Mouse (Mus musculus): ENCODE results near the gene Shroom3.
A peak's percentile ranks its signal among the peaks of the same experiment; 100 is the strongest.

Shroom3 gene

DNA sequence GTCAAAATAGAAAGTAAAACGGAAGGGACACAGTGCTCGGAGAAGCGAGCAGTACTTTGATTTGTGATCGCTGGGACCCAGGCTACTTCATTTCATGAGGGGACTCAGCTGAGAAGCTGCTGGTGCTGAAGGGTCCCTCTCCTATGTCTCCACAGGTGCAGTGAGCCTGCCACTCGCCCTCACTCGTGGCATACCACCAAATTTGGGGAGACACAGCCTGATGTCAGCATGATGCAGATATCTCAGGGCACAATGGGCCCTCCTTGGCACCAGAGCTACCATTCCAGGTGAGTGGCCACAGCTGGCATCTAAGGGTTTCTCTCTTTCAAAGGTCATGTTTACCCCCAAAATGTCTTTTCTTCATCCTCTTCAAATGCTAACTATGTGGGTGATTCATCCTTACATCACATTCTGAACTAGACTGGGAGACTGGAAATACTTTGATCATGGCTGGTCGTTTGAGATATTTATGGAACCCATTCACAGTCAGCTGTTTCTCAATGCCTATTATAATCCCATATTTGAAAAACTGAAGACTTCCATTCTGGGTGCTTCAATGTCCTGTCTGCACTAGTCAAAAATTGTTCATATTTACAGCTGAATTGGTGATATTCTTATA lies 250.5 kb downstream of the Shroom3 start:
- DNase-seq (ENCODE audit: low spot score): no peak

GRCm38 (mm10) chr5:92934269-92934939 lies 251.2 kb downstream of the Shroom3 start:
- no peak for DNase-seq (ENCODE audit: low spot score)

DNA sequence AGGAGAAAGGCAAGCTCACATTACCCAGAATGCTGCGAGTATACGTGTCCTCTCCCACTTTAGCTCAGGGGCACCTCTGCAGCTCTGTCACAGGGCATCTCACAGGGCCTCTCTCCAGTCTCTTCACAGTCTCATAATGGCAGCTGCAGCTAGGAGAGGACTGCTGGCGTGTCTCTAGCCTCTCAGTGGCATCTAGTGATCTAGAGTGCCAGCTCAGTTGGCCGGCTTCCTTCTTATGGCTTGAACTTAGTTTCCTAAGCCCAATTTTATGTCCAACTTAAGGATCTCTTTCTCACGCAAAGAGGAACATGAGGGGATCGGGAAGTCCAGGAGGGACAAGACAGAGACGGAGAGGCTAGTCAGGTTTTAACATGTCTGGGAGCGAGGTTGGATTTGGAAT lies 252.6 kb downstream of the Shroom3 start:
- DNase-seq (ENCODE audit: low spot score): no peak

- no peak for DNase-seq (ENCODE audit: low spot score)
Measured at GRCm38 (mm10) chr5:92937701-92938100, 254.5 kb downstream of the Shroom3 start.

GRCm38 (mm10) chr5:92939246-92939995 lies 256.2 kb downstream of the Shroom3 start:
- no peak for DNase-seq (ENCODE audit: low spot score)

DNA sequence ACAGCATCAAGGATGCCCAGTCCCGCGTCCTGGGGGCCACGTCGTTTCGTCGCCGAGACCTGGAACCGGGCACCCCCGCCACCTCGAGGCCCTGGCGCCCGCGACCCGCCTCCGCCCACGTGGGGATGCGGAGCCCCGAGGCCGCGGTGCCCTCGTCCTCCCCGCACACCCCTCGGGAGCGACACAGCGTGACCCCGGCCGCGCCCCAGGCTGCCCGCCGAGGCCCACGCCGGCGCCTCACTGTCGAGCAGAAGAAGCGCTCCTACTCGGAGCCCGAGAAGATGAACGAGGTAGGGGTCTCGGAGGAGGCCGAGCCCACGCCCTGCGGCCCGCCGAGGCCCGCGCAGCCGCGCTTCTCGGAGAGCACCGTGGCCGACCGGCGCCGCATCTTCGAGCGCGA lies 258.9 kb downstream of the Shroom3 start:
- DNase-seq (ENCODE audit: low spot score): no peak

DNA sequence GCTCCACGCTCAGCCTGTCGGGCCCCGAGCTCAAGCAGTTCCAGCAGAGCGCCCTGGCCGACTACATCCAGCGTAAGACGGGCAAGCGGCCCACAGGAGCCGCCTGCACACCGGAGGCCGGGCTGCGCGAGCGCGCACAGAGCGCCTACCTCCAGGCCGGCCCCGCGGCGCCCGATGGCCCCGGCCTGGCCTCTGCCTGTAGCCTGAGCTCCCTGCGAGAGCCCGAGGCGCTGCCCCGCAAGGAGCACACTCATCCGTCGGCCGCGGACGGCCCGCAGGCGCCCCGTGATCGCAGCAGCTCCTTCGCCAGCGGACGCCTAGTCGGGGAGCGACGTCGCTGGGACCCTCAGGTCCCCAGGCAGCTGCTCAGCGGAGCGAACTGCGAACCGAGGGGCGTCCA lies 259.3 kb downstream of the Shroom3 start:
- DNase-seq (ENCODE audit: low spot score): no peak

GRCm38 (mm10) chr5:92944867-92945266 lies 261.6 kb downstream of the Shroom3 start:
- DNase-seq (ENCODE audit: low spot score): no peak

GRCm38 (mm10) chr5:92948972-92949745 lies 265.9 kb downstream of the Shroom3 start:
- DNase-seq (ENCODE audit: low spot score): no peak

DNA sequence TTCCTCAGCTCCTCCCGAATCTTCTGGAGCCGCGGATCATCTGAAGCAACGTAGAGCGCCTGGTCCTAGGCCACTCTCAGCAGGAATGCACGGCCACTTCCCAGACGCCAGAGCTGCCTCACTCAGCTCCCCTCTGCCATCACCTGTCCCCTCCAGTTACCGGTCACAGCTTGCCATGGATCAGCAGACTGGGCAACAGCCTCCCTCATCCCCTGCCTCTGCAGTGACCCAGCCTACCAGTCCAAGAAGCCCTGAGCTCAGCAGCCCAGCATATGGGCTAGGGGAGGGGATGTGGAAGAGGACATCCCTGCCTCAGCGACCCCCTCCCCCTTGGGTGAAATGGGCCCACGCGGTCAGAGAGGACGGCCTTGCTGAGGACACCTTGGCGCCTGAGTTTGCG lies 267.3 kb downstream of the Shroom3 start:
- DNase-seq (ENCODE audit: low spot score): no peak

DNA sequence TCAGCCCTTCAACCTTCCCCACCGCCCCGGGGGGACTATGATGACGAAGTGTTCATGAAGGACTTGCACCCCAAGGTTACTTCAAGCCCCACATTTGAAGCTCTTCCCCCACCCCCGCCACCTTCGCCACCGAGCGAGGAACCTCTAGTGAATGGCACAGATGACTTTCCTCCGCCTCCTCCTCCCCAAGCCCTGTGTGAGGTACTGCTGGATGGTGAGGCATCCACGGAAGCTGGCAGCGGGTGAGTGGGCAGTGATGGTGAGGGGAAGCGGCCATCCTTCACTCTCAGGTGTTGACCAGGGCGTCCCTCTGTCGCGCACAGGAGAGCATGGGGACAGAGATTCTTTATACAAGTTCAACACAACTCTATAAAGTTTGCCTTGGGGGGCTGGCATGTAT lies 267.8 kb downstream of the Shroom3 start:
- no peak for DNase-seq (ENCODE audit: low spot score)

DNA sequence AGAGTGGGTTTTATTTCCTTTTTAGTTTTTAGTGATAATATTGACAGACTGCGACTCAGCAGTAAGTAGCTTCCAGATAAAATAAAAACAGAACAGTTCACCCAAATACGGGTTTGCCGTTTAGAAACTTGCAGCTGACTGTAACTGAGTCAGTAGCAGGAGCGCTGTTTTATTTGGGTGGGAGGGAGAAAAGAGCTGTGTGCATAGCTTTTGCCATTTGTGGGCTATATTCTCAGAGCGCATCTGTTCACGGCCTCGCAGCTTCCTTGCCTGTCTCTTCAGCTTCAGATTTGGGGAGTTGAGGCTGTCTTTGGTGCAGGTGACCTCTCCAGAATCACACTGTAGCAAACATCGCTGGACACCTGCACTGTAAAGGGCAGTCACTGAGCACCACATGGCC lies 270.6 kb downstream of the Shroom3 start:
- no peak for DNase-seq (ENCODE audit: low spot score)

DNA sequence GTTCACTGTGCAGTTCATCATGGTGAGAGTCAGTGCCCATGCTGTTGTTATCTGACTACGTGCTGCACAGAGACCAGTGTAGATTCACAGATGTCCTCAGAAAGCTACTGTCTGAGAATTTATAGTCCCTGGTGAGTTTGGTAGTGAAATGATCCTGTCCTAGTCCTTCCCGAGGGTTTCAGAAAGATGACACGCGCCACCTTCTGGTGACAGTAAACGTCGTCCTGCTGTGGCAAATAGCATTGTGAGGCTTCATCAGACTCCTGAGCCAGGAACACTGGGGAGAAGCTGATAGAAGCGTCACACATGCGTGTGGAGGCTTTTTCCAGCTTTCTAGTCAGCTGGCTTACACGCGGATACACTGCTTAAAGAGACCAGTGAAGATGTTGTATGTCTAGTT lies 271.1 kb downstream of the Shroom3 start:
- peak; percentile 72 for DNase-seq (ENCODE audit: low spot score)

GRCm38 (mm10) chr5:92954827-92955475 lies 271.7 kb downstream of the Shroom3 start:
- DNase-seq (ENCODE audit: low spot score): no peak

DNA sequence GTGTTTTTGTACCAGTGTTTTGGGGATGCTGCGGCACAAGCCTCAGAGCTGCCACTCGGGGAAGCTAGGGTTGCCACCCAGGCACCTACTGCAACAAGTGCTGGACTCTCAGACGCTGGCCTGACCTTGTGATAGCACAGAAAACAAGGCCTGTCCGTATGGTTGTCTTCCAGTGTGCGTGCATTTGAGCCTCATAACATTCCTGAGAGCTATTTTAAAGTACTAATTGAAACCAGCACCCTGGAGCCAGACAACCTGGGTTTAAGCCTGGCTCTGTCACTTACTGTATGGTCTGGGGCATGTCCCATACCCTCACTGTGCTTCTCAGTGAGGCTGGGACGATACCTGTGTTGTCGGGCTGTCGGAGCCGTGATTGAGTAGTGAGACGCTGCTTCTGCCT lies 276.1 kb downstream of the Shroom3 start:
- DNase-seq (ENCODE audit: low spot score): no peak

- no peak for DNase-seq (ENCODE audit: low spot score)
Measured at GRCm38 (mm10) chr5:92959708-92960107, 276.5 kb downstream of the Shroom3 start.

- no peak for DNase-seq (ENCODE audit: low spot score)
Measured at GRCm38 (mm10) chr5:92961353-92961752, 278.1 kb downstream of the Shroom3 start.

DNA sequence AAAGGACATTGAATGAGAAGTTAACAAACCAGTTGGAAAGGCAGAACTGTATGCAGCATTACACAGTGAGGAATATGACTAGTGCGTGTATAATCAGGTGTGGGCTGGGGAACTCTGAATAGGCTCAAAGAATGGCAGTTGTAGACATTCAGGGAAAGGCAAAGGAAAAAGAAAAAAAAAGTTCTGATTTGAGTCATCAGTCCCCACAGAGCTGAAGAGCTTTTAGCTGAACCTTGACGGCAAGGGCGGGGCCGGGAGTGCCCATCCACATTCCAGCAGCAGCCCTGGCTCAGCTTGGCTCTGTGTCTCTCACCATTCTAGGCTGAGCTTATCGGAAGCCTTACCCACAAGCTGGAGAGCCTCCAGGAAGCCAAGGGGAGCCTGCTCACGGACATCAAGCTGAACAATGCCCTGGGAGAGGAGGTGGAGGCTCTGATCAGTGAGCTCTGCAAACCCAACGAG lies 278.6 kb downstream of the Shroom3 start:
- DNase-seq (ENCODE audit: low spot score): peak; percentile 69

DNA sequence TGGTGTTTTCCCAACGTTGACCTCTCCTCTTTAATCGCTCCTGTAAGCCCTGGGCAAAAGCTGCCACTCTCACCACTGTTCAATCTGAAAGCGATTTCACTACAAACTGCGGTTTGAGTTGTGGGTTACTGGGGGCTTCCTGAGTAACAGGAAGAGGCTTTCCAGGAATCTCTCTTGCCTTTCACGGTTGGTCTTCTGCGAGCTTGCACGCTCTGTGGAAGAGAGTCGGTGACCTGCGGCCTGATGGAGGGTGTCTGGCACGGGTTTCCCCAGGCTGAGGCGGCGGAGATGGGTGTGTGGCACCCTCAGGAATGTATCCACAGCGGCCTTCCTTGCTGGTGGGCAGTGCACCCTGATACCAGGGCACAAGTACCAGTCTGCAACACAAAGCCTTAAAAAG lies 281.5 kb downstream of the Shroom3 start:
- DNase-seq (ENCODE audit: low spot score): no peak

DNA sequence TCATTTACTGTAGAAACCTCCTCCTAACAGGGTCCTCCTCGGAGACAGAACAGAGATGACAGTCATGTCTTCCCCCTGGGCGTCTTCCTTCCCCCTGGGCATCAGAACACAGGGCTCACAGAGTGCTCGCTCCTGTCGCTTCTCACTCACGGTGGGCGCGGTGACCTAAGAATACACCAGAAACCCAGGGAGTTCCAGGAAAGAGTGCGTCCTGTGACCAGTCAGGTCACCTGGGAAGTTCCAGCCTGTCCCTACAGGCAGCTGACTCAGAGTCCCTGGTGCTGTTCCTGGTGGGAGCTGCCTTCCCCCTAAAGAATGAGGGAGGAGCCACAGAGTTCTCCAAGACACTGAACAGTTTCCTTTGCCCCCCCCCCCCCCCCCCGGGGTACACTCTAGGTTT lies 283.9 kb downstream of the Shroom3 start:
- DNase-seq (ENCODE audit: low spot score): no peak

DNA sequence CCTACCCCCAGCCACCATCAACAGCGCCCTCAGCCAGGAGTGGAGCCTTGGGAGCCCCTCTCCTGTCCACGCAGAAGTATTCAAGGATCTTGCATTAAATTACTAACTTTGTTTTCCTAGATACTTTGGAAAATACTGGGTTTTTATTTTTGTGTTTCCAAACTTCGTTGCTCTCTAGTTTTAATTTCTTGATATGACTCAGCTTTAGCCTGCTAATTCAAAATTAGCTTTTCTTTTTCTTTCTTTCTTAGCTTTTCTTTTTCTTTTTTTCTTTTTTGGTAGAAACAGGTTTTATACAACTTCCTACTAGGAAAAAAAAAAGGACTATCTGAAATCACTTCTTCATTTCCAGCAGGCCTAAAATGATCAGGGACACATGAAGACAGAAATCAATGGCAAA lies 284.7 kb downstream of the Shroom3 start:
- no peak for DNase-seq (ENCODE audit: low spot score)

GRCm38 (mm10) chr5:92969443-92969842 lies 286.2 kb downstream of the Shroom3 start:
- no peak for DNase-seq (ENCODE audit: low spot score)
